Mouse (Mus musculus): Measurements from ENCODE around the gene Tef. TPM values are rescaled to one million over a fixed set of nuclear protein-coding genes. Genes with fewer than 3 reads are reported as not detected.

Tef gene
- polyA plus RNA-seq, 1 experiment from 2014 or later: 28.9 TPM

DNA sequence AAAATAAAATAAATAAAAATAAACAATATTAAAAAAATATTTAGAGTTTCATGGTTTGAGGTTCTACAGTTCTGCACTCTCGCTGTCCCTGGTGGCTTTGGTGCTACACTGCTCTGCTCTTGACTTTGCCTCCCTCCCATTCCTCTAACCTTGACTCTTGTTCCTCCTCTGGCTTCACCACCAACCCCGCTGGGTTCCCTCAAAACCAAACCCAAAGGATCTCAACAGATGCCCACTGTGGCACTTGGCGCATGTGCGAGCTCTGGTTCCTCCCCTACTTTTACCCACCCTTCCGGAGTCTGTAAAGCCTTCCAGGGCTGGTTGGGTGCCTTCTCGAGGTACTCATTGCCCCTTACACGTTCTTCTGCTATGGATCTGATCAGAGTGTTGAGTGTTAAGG lies 40.1 kb downstream of the Tef start:
- WGBS: 86% methylated on average over 7 of the region's 7 CpGs
- Histone ChIP-seq H3K4me3 (no peak overlapping the region), H3K4me1 (peaks cover 15% of the 10 kb centered on the region), H3K9me3 (no peaks in the 10 kb centered on the region), H3K36me3 (peaks cover 17% of the 10 kb centered on the region; the same call in 1 of the 2 replicates), H3K4me2 (no peak overlapping the region), H3K27me3 (no peaks in the 10 kb centered on the region), H3K9ac (no peak overlapping the region), H3K27ac (no peak overlapping the region)
- ATAC-seq (ENCODE audit: insufficient number of reproducible peaks, low FRiP score, low TSS enrichment, low read depth): no peak

DNA sequence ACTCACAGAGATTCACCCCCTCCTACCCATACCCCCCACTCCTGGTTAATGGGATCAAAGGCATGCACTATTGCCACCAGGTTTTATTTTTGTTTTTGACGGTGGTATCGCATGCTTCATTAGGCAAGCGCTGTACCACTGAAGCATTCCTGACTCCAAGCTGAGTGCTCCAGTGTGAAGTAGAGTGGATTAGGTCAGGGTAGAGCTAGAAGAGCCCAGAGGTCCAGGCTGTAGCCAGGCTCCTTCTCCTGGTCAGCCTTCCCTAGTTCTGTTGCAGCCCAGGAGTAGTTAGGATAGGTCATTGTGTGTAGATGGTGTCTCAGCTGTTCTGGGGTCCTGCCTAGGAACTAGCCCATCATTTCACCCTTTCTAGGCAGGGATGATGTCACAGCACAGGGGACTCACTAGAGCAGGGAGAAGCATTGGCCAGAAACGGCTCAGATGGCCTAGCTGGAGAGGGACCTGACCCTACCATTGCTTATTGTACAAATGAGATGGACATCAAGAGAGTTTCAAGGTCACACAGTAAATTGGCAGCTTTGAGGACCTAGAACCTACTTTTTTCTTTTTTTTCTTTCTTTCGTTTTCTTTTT lies 42.9 kb downstream of the Tef start:
- Histone ChIP-seq H3K4me3 (no peak overlapping the region), H3K27me3 (no peaks in the 10 kb centered on the region), H3K36me3 (peaks cover 37% of the 10 kb centered on the region), H3K9me3 (no peaks in the 10 kb centered on the region), H3K4me1 (peaks cover under 1% of the 10 kb centered on the region; the same call in 1 of the 2 replicates), H3K4me2 (no peak overlapping the region), H3K27ac (no peak overlapping the region), H3K9ac (no peak overlapping the region)
- ATAC-seq (ENCODE audit: insufficient number of reproducible peaks, low FRiP score, low TSS enrichment, low read depth): no peak
- WGBS: 77% methylated on average over 5 of the region's 5 CpGs

DNA sequence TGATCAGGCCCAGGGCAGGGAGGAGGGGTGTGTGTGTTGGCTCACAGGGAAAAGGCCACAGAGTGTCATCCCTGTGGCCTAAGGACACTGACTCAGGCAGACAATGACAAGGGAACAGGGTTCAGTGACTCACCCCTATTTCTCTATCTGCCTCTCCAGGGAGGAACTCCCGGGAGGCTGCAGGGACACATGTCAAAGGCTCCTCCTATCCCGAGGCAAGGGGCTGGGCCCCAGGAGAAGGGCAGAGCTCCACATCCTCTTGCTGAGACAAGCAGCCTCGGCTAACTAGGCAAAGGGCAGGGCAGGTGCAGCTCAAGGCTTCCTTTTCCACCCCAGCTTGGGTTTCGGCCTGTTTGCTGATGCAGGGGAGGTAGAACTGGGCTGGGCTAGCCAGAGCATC lies 43.5 kb downstream of the Tef start:
- WGBS: 32% methylated on average over 4 of the region's 4 CpGs
- no peak overlapping the region for H3K4me2 ChIP-seq
- no peaks in the 10 kb centered on the region for H3K4me1 ChIP-seq
- H3K9ac ChIP-seq: no peak overlapping the region
- peak overlapping the region; percentile 22; the same call in 1 of the 2 replicates for H3K27ac ChIP-seq
- no peaks in the 10 kb centered on the region for H3K27me3 ChIP-seq
- no peaks in the 10 kb centered on the region for H3K9me3 ChIP-seq
- peaks cover 43% of the 10 kb centered on the region for H3K36me3 ChIP-seq
- H3K4me3 ChIP-seq: no peak overlapping the region
- ATAC-seq (ENCODE audit: insufficient number of reproducible peaks, low FRiP score, low TSS enrichment, low read depth): no peak

DNA sequence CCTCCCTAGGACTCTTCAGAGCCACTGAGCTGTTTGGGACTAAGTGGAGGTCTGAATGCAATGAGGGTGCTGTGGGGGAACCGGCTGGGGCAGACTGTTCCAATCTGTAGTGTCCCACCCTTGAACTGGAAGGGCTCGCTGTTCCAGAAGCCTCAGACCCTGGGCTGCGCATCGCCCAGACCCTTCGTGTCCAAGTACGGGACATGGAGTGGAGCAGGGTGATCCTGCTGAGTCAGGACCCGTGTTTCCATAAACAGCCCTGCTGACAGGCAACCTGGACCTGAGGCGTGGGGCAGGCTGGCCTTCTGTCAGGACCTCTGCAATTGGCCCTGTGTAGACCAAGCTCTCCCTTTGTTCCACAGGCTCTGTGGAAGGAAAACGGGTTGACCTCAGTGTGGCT lies 44.5 kb downstream of the Tef start:
- WGBS: 82% methylated on average over 9 of the region's 9 CpGs
- H3K36me3 ChIP-seq: peaks cover 53% of the 10 kb centered on the region

DNA sequence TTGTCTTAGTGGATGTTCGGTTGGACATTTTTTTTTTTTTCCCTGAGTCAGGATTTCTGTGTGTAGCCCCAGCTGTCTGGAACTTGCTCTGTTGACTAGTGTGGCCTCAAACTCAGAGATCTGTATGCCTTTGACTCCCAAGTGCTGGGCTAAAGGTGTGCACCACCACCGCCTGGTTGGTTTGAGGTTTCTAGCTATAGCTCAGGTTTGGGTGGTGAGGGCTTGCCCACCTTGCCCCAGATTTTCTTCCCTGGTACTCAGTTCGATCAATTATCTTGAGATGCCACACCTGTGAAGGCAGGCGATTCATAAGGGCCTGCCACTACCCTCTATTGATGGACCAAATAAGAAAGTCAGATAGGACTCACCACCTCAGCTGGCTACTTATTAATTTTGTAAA lies 44.9 kb downstream of the Tef start:
- 88% methylated on average over 4 of the region's 4 CpGs for WGBS
- H3K4me3 ChIP-seq: no peak overlapping the region
- no peaks in the 10 kb centered on the region for H3K4me1 ChIP-seq
- no peak for ATAC-seq (ENCODE audit: insufficient number of reproducible peaks, low FRiP score, low TSS enrichment, low read depth)
- no peaks in the 10 kb centered on the region for H3K9me3 ChIP-seq
- H3K27ac ChIP-seq: no peak overlapping the region
- H3K4me2 ChIP-seq: no peak overlapping the region
- no peaks in the 10 kb centered on the region for H3K27me3 ChIP-seq
- no peak overlapping the region for H3K9ac ChIP-seq
- H3K36me3 ChIP-seq: peaks cover 57% of the 10 kb centered on the region

More for the DNA sequence above, 44.5 kb downstream of the Tef start:
- no peaks in the 10 kb centered on the region for H3K9me3 ChIP-seq
- no peaks in the 10 kb centered on the region for H3K27me3 ChIP-seq
- no peak overlapping the region for H3K4me3 ChIP-seq
- no peak overlapping the region for H3K9ac ChIP-seq
- H3K4me1 ChIP-seq: no peaks in the 10 kb centered on the region
- H3K27ac ChIP-seq: no peak overlapping the region
- no peak for ATAC-seq (ENCODE audit: insufficient number of reproducible peaks, low FRiP score, low TSS enrichment, low read depth)
- no peak overlapping the region for H3K4me2 ChIP-seq

DNA sequence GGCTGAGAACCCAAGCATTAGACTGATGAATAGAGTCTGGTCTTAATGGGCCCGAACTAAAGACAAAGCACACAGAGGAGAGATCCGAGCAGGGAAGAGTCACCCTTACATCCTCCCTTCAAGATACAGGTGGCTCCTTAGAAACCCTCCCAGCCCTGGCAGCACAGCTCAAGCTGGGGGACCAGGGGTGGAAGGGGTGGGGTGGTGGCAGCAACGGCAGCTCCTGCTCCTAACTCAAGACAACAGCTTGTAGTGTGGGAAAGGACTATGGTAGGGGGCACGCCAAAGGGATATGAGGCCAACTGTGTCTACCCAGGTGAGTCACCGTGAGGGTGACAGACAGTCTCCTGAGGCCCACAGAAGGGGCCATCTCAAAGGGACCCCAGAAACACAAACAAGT lies 45.6 kb downstream of the Tef start:
- no peak overlapping the region for H3K4me2 ChIP-seq
- 87% methylated on average over 5 of the region's 5 CpGs for WGBS
- H3K27ac ChIP-seq: no peak overlapping the region

DNA sequence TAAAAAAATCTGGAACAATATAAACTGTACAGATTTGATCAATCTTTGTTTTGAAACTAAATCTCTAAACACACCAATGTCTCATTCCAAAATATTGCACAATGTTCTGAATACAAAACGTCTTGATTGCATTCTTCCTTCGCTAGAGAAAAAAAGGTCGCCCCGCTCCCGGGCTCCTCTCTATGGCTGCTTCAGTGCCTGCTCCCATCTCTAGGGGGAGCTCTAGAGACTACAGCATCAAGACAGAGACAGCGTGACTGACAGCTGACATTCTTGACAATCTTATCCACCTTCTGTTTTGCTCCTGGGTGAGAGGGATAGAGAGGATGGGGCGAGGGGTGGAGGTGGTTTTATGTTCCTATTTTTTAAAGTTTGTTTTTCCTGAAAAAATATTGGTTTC lies 46.1 kb downstream of the Tef start:
- H3K4me2 ChIP-seq: no peak overlapping the region
- no peaks in the 10 kb centered on the region for H3K27me3 ChIP-seq
- no peak for ATAC-seq (ENCODE audit: insufficient number of reproducible peaks, low FRiP score, low TSS enrichment, low read depth)
- H3K4me1 ChIP-seq: no peaks in the 10 kb centered on the region
- no peak overlapping the region for H3K9ac ChIP-seq
- peaks cover 63% of the 10 kb centered on the region for H3K36me3 ChIP-seq
- H3K4me3 ChIP-seq: no peak overlapping the region
- no peaks in the 10 kb centered on the region for H3K9me3 ChIP-seq
- WGBS: 45% methylated on average over 7 of the region's 7 CpGs
- H3K27ac ChIP-seq: no peak overlapping the region

More for the DNA sequence above, 45.6 kb downstream of the Tef start:
- no peak overlapping the region for H3K9ac ChIP-seq
- H3K9me3 ChIP-seq: no peaks in the 10 kb centered on the region
- ATAC-seq (ENCODE audit: insufficient number of reproducible peaks, low FRiP score, low TSS enrichment, low read depth): no peak
- peaks cover 63% of the 10 kb centered on the region for H3K36me3 ChIP-seq
- no peak overlapping the region for H3K4me3 ChIP-seq
- H3K27me3 ChIP-seq: no peaks in the 10 kb centered on the region
- H3K4me1 ChIP-seq: no peaks in the 10 kb centered on the region

DNA sequence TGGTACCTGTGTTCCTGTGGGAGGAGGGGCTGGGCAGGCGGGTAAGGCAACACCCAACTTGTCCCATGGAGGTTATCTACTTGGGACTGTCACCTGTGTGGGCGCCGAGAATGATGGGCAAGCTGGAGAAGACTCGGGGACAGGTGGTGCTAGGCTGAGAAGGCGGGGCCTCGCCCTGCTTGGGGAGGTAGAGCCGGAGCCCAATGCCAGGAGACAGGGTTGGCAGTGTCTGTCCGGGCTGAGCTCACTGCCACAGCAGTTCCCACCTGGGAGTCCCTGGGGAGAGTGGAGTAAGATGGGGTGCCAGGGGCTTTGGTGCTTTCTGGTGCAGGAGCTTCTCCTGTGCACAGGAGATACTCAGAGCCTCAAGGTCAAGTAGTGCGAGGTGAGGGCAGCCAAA lies 46.9 kb downstream of the Tef start:
- Histone ChIP-seq H3K4me3 (no peak overlapping the region), H3K4me1 (0 out of 2 replicates have a peak, but pooled peaks cover 4% of the 10 kb centered on the region), H3K9me3 (no peaks in the 10 kb centered on the region), H3K27ac (no peak overlapping the region), H3K27me3 (no peaks in the 10 kb centered on the region), H3K9ac (no peak overlapping the region), H3K36me3 (peaks cover 70% of the 10 kb centered on the region), H3K4me2 (no peak overlapping the region)
- ATAC-seq (ENCODE audit: insufficient number of reproducible peaks, low FRiP score, low TSS enrichment, low read depth): no peak
- 84% methylated on average over 9 of the region's 9 CpGs for WGBS

DNA sequence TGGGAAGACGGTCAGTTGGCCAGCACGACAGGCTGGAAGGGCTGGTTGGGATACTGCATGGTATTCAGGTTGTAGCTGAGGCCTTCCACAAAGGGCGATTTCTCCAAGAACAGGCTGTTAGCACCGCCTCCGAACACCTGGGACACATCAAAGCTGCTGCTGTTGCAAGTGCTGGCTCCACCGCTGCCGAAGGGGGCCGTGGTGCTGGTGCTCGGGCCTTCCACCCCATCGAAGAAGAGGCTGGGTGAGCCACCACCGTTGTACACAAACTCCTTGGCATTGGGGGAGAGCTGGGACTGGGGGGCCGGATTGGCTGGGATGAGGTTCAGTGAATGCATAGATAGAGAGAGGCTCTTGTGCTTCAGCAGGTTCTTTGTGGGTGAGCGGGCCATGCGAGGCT lies 48.5 kb downstream of the Tef start:
- WGBS: 75% methylated on average over 14 of the region's 14 CpGs
- Histone ChIP-seq H3K4me2 (no peak overlapping the region), H3K9ac (no peak overlapping the region), H3K36me3 (peaks cover 72% of the 10 kb centered on the region), H3K4me1 (peaks cover 11% of the 10 kb centered on the region), H3K9me3 (no peaks in the 10 kb centered on the region), H3K27me3 (no peaks in the 10 kb centered on the region), H3K4me3 (no peak overlapping the region), H3K27ac (no peak overlapping the region; the same call in 1 of the 2 replicates)
- ATAC-seq (ENCODE audit: insufficient number of reproducible peaks, low FRiP score, low TSS enrichment, low read depth): no peak

DNA sequence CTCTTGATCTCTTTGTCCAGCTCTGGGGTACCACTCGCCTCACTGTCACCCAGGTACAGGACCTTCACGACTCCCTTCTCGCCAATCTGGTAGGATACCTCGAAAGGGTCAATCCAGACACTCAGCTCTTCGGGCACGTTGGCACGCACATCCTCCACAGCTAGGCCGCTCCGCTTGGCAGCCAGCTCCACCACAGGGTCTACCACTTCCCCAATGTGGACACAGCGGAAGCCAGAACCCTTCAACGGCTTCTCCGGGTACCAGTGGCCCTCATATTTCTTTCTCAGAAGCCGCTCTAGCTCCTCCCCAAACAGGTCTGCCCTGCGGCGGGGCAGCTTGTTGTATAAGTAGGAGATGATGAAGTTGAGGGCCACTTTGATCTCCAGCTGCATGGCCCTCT lies 49.2 kb downstream of the Tef start:
- Histone ChIP-seq H3K27ac (no peak overlapping the region), H3K9me3 (no peaks in the 10 kb centered on the region), H3K4me1 (peaks cover 16% of the 10 kb centered on the region), H3K4me3 (no peak overlapping the region), H3K4me2 (no peak overlapping the region), H3K36me3 (peaks cover 66% of the 10 kb centered on the region), H3K27me3 (no peaks in the 10 kb centered on the region), H3K9ac (no peak overlapping the region)
- WGBS: 95% methylated on average over 15 of the region's 15 CpGs
- ATAC-seq (ENCODE audit: insufficient number of reproducible peaks, low FRiP score, low TSS enrichment, low read depth): no peak

DNA sequence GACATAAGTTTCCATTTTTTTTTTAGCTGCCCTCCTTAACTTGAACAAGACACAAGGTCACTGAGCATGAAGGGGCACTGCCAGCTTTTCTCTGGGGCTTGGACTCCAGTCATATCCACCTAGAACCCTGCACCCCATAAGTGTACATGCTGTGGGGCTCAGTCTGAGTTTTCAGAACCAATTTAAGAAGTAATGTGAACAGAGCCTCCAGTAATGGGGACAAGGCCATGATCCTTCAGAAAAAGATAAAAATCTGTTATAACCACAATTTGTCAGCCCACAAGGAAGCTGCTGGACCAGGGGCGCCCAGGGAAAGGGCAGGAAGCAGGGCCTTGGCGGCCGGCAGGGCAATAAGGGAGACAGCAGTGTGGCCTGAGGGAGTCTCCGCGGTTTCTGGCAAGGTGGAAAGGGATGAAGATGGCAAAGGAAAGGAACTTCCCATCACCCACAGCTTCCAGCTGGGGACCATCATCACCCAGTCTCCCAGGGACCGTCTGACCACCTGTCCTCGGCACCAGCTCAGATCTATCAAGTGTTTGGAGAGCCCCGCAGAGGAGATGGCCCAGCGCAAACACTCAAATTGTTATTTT lies 50.3 kb downstream of the Tef start:
- Histone ChIP-seq H3K4me3 (no peak overlapping the region), H3K9ac (no peak overlapping the region), H3K36me3 (peaks cover 56% of the 10 kb centered on the region), H3K4me1 (peaks cover 19% of the 10 kb centered on the region), H3K9me3 (no peaks in the 10 kb centered on the region), H3K27ac (no peak overlapping the region), H3K4me2 (no peak overlapping the region), H3K27me3 (no peaks in the 10 kb centered on the region)
- WGBS: 86% methylated on average over 9 of the region's 9 CpGs
- ATAC-seq (ENCODE audit: insufficient number of reproducible peaks, low FRiP score, low TSS enrichment, low read depth): no peak

DNA sequence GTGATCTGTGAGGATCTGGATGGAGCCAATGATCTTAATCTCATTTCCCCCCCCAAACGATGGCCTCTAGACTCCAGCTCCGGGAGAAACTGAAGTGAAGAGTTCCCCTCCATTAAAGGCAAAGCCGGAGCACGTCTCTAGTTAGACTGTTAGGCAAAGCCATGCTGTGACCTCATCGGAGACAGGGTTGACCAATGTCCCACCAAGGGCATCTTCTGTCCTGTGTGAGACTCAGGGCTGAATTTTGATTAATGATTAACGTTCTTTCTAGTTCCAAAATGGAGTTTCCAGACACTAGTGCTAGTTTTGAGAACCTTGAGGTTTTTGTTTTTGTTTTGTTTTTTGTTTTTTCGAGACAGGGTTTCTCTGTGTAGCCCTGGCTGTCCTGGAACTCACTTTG lies 50.9 kb downstream of the Tef start:
- no peaks in the 10 kb centered on the region for H3K27me3 ChIP-seq
- peaks cover 19% of the 10 kb centered on the region for H3K4me1 ChIP-seq
- no peaks in the 10 kb centered on the region for H3K9me3 ChIP-seq
- 90% methylated on average over 7 of the region's 7 CpGs for WGBS
- no peak overlapping the region for H3K4me3 ChIP-seq
- ATAC-seq (ENCODE audit: insufficient number of reproducible peaks, low FRiP score, low TSS enrichment, low read depth): no peak
- peaks cover 51% of the 10 kb centered on the region for H3K36me3 ChIP-seq
- H3K27ac ChIP-seq: no peak overlapping the region
- no peak overlapping the region for H3K9ac ChIP-seq
- H3K4me2 ChIP-seq: no peak overlapping the region

Measured in limb, embryonic 15.5 days (tissue).